Mouse (Mus musculus): ENCODE measurements at regions not wholly inside any gene's neighbourhood (a gene's known extent, or its start where the extent isn't known, plus 50 kb on each side); places are given as distances from the start of the nearest gene placed in this dataset.
"Not testable (repeated sequence)": the region's sequence is repeated elsewhere in the genome, so short reads cannot be mapped to it uniquely, and the experiment has no call there.

DNA sequence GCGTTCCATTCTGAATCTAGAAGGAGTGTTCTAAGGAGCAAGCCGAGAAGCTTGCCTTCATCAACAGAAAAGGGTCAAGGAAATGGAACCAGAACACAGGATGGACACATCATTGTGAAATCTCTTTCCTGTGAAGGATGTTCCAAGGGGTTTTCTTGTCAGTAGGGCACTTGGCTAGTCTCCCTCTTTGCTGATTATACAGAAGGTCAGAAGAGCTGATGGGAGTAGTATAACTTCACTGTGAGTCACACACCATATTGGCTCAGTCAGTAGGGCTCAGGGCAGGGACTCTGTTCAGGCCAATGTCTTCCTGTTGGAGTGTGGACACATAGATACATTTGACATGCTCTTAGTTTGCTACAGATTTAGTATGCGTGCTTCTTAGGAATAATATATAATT, 433.5 kb upstream of the Id2 start:
- ATAC-seq (ENCODE audit: low FRiP score, low read depth), result no peak
- no peaks in the 10 kb centered on the region for H3K9me3 ChIP-seq
- H3K9ac ChIP-seq, result no peak overlapping the region
- WGBS, result 93% methylated on average over 3 of the region's 3 CpGs
- H3K4me3 ChIP-seq, result no peak overlapping the region
- no peaks in the 10 kb centered on the region for H3K36me3 ChIP-seq
- H3K27ac ChIP-seq, result no peak overlapping the region
- H3K4me1 ChIP-seq, result peaks cover 34% of the 10 kb centered on the region
- H3K4me2 ChIP-seq (replicated peaks), result no peak overlapping the region
- H3K27me3 ChIP-seq, result no peaks in the 10 kb centered on the region

- Histone ChIP-seq H3K36me3 (no peaks in the 10 kb centered on the region), H3K27ac (no peak overlapping the region), H3K27me3 (no peaks in the 10 kb centered on the region), H3K4me3 (no peak overlapping the region), H3K9ac (no peak overlapping the region), H3K4me1 (peaks cover 25% of the 10 kb centered on the region), H3K4me2 (replicated peaks) (no peak overlapping the region), H3K9me3 (no peaks in the 10 kb centered on the region)
- WGBS, result 90% methylated on average over 3 of the region's 3 CpGs
- ATAC-seq (ENCODE audit: low FRiP score, low read depth), result no peak
Observed at GRCm38 (mm10) chr12:25529537-25529936, 432.6 kb upstream of the Id2 start.

DNA sequence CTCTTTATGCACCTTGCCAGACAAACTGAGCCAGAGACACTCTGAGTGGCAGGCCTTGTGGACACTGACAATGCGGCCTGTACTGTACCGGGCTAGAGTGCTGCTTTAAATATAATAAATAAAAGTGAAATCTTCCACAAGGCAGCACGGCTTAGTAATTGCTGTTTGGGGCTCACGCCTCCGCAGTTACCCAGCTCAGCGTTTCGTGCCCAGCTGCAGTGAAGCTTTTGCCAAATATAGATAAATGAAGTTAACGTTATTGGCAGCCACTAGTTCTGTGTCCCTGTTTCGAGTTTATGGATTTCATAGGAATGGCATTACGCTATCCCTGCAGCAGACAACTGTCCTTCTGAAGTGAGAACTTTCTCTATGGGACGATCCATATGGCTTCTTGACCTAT, 429.7 kb upstream of the Id2 start:
- Histone ChIP-seq H3K4me1 (peaks cover 7% of the 10 kb centered on the region; the same call in 1 of the 2 replicates), H3K27ac (no peak overlapping the region), H3K4me3 (no peak overlapping the region), H3K9ac (no peak overlapping the region), H3K36me3 (no peaks in the 10 kb centered on the region), H3K27me3 (no peaks in the 10 kb centered on the region), H3K4me2 (replicated peaks) (no peak overlapping the region), H3K9me3 (no peaks in the 10 kb centered on the region)
- WGBS, result 85% methylated on average over 11 of the region's 11 CpGs
- no peak for ATAC-seq (ENCODE audit: low FRiP score, low read depth)

DNA sequence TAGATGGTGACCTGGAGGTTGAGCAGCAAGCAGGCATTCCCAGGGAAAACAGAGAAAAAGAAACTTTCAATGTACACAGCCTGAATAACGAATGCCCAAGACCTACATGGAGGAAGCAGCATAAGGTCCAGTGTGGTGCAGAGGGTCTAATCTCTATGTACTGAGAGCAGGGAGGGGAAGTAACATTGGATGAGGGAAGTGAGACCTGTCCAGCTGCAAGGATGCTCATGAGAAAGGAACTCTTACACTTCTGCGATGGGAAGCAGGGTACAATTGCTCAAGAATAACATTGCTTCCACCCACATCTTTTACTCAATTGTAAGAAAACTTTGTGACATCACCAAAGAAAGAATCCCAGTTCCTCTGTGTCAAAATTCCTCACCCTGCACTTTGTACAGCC, 419.8 kb upstream of the Id2 start:
- Histone ChIP-seq H3K9ac (no peak overlapping the region), H3K36me3 (no peaks in the 10 kb centered on the region), H3K27me3 (no peaks in the 10 kb centered on the region), H3K4me1 (no peaks in the 10 kb centered on the region), H3K9me3 (no peaks in the 10 kb centered on the region), H3K4me2 (replicated peaks) (no peak overlapping the region), H3K4me3 (no peak overlapping the region), H3K27ac (no peak overlapping the region)
- WGBS, result 89% methylated on average over 2 of the region's 2 CpGs
- no peak for ATAC-seq (ENCODE audit: low FRiP score, low read depth)

GRCm38 (mm10) chr12:25513679-25514078, 416.7 kb upstream of the Id2 start:
- Histone ChIP-seq H3K4me3 (no peak overlapping the region), H3K27ac (no peak overlapping the region), H3K9me3 (no peaks in the 10 kb centered on the region), H3K4me2 (replicated peaks) (no peak overlapping the region), H3K9ac (no peak overlapping the region), H3K4me1 (no peaks in the 10 kb centered on the region), H3K36me3 (no peaks in the 10 kb centered on the region), H3K27me3 (no peaks in the 10 kb centered on the region)
- ATAC-seq (ENCODE audit: low FRiP score, low read depth), result no peak

GRCm38 (mm10) chr12:25509666-25510065, 412.7 kb upstream of the Id2 start:
- Histone ChIP-seq H3K4me1 (no peaks in the 10 kb centered on the region), H3K9me3 (0 out of 2 replicates have a peak, but pooled peaks cover 2% of the 10 kb centered on the region), H3K9ac (no peak overlapping the region), H3K4me2 (replicated peaks) (no peak overlapping the region), H3K36me3 (no peaks in the 10 kb centered on the region), H3K27ac (no peak overlapping the region), H3K27me3 (no peaks in the 10 kb centered on the region), H3K4me3 (no peak overlapping the region)
- WGBS, result 94% methylated on average over 4 of the region's 4 CpGs
- no peak for ATAC-seq (ENCODE audit: low FRiP score, low read depth)

DNA sequence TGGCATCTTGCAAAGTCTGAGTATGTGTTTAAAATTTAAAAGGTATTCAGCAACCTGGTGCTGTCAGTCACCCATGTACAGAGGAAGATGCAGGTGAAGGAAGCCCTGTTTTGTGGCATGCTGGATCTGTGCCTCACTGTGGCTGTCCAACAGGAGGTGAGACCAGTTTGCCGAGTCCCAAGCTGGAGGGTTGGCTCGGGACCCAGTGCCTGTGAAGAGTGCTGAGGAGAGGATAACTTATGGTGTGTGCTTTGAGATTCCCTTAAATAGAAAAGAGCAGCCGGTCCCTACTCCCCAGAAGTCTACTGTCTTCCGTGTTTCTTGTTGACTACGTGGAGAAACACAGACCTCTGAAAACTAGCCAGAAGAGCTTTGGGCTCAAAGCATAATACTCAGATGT, 396.3 kb upstream of the Id2 start:
- Histone ChIP-seq H3K9me3 (no peaks in the 10 kb centered on the region), H3K36me3 (no peaks in the 10 kb centered on the region), H3K27ac (no peak overlapping the region), H3K4me3 (no peak overlapping the region), H3K9ac (no peak overlapping the region), H3K27me3 (no peaks in the 10 kb centered on the region), H3K4me1 (no peaks in the 10 kb centered on the region), H3K4me2 (replicated peaks) (no peak overlapping the region)
- 84% methylated on average over 5 of the region's 5 CpGs for WGBS
- ATAC-seq (ENCODE audit: low FRiP score, low read depth), result no peak

- no peaks in the 10 kb centered on the region for H3K4me1 ChIP-seq
- no peak overlapping the region for H3K27ac ChIP-seq
- 89% methylated on average over 3 of the region's 3 CpGs for WGBS
Observed at GRCm38 (mm10) chr12:25492483-25493190, 395.7 kb upstream of the Id2 start.

GRCm38 (mm10) chr12:25475180-25475758, 378.3 kb upstream of the Id2 start:
- Histone ChIP-seq H3K27me3 (no peaks in the 10 kb centered on the region), H3K9ac (no peak overlapping the region), H3K27ac (no peak overlapping the region), H3K4me3 (no peak overlapping the region), H3K4me2 (replicated peaks) (peak overlapping the region; percentile 27; the same call in 1 of the 2 replicates), H3K4me1 (peaks cover 12% of the 10 kb centered on the region), H3K9me3 (no peaks in the 10 kb centered on the region), H3K36me3 (no peaks in the 10 kb centered on the region)
- 5% methylated on average over 10 of the region's 10 CpGs for WGBS
- ATAC-seq (ENCODE audit: low FRiP score, low read depth), result peak; percentile 48; the same call in 1 of the 2 replicates

More at GRCm38 (mm10) chr12:25492483-25493190, 395.7 kb upstream of the Id2 start:
- Histone ChIP-seq H3K9me3 (no peaks in the 10 kb centered on the region), H3K9ac (no peak overlapping the region), H3K4me2 (replicated peaks) (no peak overlapping the region), H3K36me3 (no peaks in the 10 kb centered on the region), H3K27me3 (no peaks in the 10 kb centered on the region), H3K4me3 (no peak overlapping the region)
- no peak for ATAC-seq (ENCODE audit: low FRiP score, low read depth)

DNA sequence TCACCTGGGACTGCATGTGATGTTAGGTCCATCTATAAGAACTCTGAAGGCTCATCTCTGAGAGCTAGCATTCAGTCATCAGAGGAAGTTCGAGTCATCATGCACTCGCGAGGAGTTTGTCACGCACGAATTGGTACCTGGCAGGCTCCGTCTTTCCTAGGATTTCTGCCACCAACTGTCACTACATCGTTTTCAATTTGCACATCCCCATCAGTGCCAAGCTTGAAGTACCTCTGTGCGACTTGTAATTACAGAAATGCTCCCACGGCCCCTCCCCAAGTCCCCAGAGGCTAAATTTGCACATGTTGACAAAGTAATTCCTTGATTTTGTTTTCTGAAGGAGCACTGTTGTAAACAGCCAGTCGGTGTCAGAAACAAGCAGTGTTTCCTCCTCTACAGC, 372.2 kb upstream of the Id2 start:
- Histone ChIP-seq H3K4me1 (no peaks in the 10 kb centered on the region), H3K36me3 (no peaks in the 10 kb centered on the region), H3K4me2 (replicated peaks) (no peak overlapping the region), H3K9ac (no peak overlapping the region), H3K4me3 (no peak overlapping the region), H3K9me3 (no peaks in the 10 kb centered on the region), H3K27ac (no peak overlapping the region), H3K27me3 (no peaks in the 10 kb centered on the region)
- 86% methylated on average over 10 of the region's 10 CpGs for WGBS
- ATAC-seq (ENCODE audit: low FRiP score, low read depth), result no peak

GRCm38 (mm10) chr12:25467789-25468188, 370.8 kb upstream of the Id2 start:
- no peaks in the 10 kb centered on the region for H3K9me3 ChIP-seq
- H3K36me3 ChIP-seq, result no peaks in the 10 kb centered on the region
- H3K4me1 ChIP-seq, result no peaks in the 10 kb centered on the region
- 43% methylated on average over 12 of the region's 12 CpGs for WGBS
- no peak overlapping the region for H3K4me3 ChIP-seq
- no peak overlapping the region for H3K27ac ChIP-seq
- no peaks in the 10 kb centered on the region for H3K27me3 ChIP-seq
- no peak for ATAC-seq (ENCODE audit: low FRiP score, low read depth)
- no peak overlapping the region for H3K4me2 ChIP-seq (replicated peaks)
- H3K9ac ChIP-seq, result no peak overlapping the region

GRCm38 (mm10) chr12:25462690-25463089, 365.8 kb upstream of the Id2 start:
- H3K4me3 ChIP-seq; H3K27ac ChIP-seq; H3K27me3 ChIP-seq; H3K4me1 ChIP-seq; H3K9ac ChIP-seq; ATAC-seq (ENCODE audit: low FRiP score, low read depth); H3K9me3 ChIP-seq; H3K4me2 ChIP-seq (replicated peaks); H3K36me3 ChIP-seq: not testable (repeated sequence)
- WGBS, result 79% methylated on average over 2 of the region's 2 CpGs
